Mouse (Mus musculus) liver, embryonic 14.5 days (tissue): Measurements from ENCODE around the gene Arhgap24.

Source experiments
- CTCF ChIP-seq: IDR thresholded peaks from 2 replicates; pipeline ENCODE4 v1.5.1; 2016; ENCODE audit warnings: antibody characterized with exemption, low read depth, control low read depth
- EP300 ChIP-seq: IDR thresholded peaks from 2 replicates; pipeline ENCODE4 v1.6.1; 2016; ENCODE audit warnings: antibody characterized with exemption, low read depth

- TF ChIP-seq CTCF (no peak), EP300 (no peak)
Observed at GRCm38 (mm10) chr5:102503868-102504267, 22.7 kb downstream of the Arhgap24 start.
